Mouse (Mus musculus): Measurements from ENCODE around the gene Parp12. TPM values are rescaled to one million over a fixed set of nuclear protein-coding genes. Genes with fewer than 3 reads are reported as not detected.

Gene Parp12
- 3.6 TPM for total RNA-seq (2023)

DNA sequence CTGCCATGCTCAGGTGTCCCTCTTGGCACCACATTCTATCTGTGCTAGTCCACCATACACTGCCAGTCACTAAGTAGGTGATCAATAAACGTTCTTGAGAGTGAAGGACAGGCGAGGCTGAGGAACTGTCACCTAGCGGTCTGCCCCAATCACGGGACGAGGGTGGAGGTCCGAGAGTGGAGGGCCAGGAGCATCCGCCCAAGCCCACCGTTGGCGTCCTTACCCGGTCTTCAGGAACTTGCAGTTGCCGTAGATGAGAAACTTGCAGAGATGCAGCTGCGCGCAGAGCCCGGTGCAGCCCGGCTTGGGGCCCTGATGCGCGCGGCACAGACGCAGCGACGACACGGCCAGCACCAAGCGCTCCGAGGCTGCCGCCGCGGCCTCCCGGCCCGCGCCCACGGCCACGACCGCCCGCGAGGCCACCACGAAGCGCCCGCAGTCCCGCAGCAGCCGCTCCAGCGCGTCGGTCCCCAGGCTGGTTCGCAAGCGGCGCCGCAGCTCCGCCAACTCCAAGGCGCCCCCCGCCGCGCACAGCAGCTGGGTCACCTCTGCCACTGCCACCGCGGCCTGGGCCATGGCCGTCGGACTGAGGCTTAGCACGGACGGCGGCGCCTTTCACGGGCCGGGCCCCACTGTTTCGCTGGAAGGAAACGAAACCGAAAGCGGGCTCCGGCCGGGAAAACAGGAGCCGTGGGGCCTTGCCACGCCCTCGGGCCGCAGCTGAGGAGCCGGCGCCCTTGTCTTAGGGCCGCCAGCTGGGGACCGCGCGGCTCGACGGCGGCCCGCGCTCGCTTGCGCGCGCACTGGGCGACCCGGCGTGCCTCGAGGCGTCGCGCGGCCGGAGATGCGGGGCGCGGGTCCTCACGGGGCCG lies at the start of gene Parp12:
Gene Parp12 (minus strand): TSS at position 766 of the 872 bp plus-strand sequence.

Other genes with a start within 250 kb of the Parp12 start
- 1.4 TPM for gene Tbxas1, start 242.9 kb downstream of the Parp12 start, total RNA-seq (2023)
- gene Hipk2, start 242.2 kb downstream of the Parp12 start, total RNA-seq (2023): 31.4 TPM
- 85.2 TPM for gene Kdm7a, start 88.4 kb upstream of the Parp12 start, total RNA-seq (2023)